Mouse (Mus musculus) midbrain, postnatal 0 days (tissue): Measurements from ENCODE around the gene Asic5. TPM values are rescaled to one million over a fixed set of nuclear protein-coding genes. Genes with fewer than 3 reads are reported as not detected.

Source experiments
- ATAC-seq: fragments of 200-750 bp; cut with Nextera tagmentation; 2 replicates; pipeline ENCODE4 v1.8.0; 2017; ENCODE audit warnings: moderate number of reproducible peaks, mild to moderate bottlenecking, moderate TSS enrichment, moderate library complexity; ENCODE audit not compliant: low FRiP score
- DNase-seq: peaks from one replicate; pipeline ENCODE4 v3.0.0-alpha.2; 2015; ENCODE audit warnings: low spot score
- H3K27ac ChIP-seq: fragments of 300-500 bp; sonication (generic); 2 replicates; pipeline ENCODE4 v1.5.1; 2014; ENCODE audit warnings: low read depth, mild to moderate bottlenecking, low read length, mixed read lengths
- H3K27me3 ChIP-seq: fragments of 300-500 bp; sonication (generic); 2 replicates; pipeline ENCODE4 v1.6.1; 2014; ENCODE audit warnings: low read length, control low read depth, mixed read lengths; ENCODE audit not compliant: insufficient read depth
- H3K36me3 ChIP-seq: fragments of 300-500 bp; sonication (generic); 2 replicates; pipeline ENCODE4 v1.6.1; 2014; ENCODE audit warnings: low read length, control low read depth, mixed read lengths; ENCODE audit not compliant: insufficient read depth
- H3K4me1 ChIP-seq: fragments of 300-500 bp; sonication (generic); 2 replicates; pipeline ENCODE4 v1.6.1; 2014; ENCODE audit warnings: mild to moderate bottlenecking, control low read depth, antibody characterized with exemption, low read length, mixed read lengths; ENCODE audit not compliant: insufficient read depth
- H3K4me2 ChIP-seq: fragments of 300-500 bp; sonication (generic); 2 replicates; pipeline ENCODE4 v1.6.1; 2014; ENCODE audit warnings: low read depth, mild to moderate bottlenecking, low read length, mixed read lengths; ENCODE audit not compliant: poor library complexity, severe bottlenecking
- H3K4me3 ChIP-seq: fragments of 300-500 bp; sonication (generic); 2 replicates; pipeline ENCODE4 v1.5.1; 2014; ENCODE audit warnings: low read depth, mild to moderate bottlenecking, low read length, moderate library complexity
- H3K9ac ChIP-seq: fragments of 300-500 bp; sonication (generic); replicated peaks from 2 replicates; pipeline ENCODE4 v1.6.1; 2014; ENCODE audit warnings: mild to moderate bottlenecking, low read length, moderate library complexity, mixed read lengths; ENCODE audit not compliant: poor library complexity, severe bottlenecking
- H3K9me3 ChIP-seq: fragments of 300-500 bp; sonication (generic); 2 replicates; pipeline ENCODE4 v1.6.1; 2016; ENCODE audit warnings: low read length, control low read depth
- CTCF ChIP-seq: IDR thresholded peaks from 2 replicates; pipeline ENCODE4 v1.5.1; 2016; ENCODE audit warnings: antibody characterized with exemption, mild to moderate bottlenecking
- WGBS: fragments of 180-500 bp; shearing (Covaris S2); extraction: QIAGEN DNeasy Blood & Tissue Kit; methylation state at CpG from one replicate; pipeline ENCODE4 v1.1.7; 2014; 5-methylcytosine and 5-hydroxymethylcytosine counted together
- polyA plus RNA-seq: library from polyadenylated mRNA; unstranded; fragments of >200 nt; fragmentation: Nextera tagmentation; extraction: Ambion mirVana; gene quantifications from 2 replicates; pipeline ENCODE4 v1.2.1, GENCODE M21; 2015
- total RNA-seq: library from RNA; depleted of rRNA; stranded (reverse); fragments of >200 nt; gene quantifications from 2 replicates; pipeline ENCODE4 v1.2.3, GENCODE M21; 2014

Asic5 gene
- total and polyA plus RNA-seq, 2 experiments from 2014 or later: 0.09 TPM; not detected in 1

GRCm38 (mm10) chr3:82014148-82014703, 32.1 kb downstream of the Asic5 start:
- Histone ChIP-seq H3K9me3 (no peaks in the 10 kb centered on the region), H3K4me3 (no peak overlapping the region), H3K4me2 (no peak overlapping the region), H3K36me3 (no peaks in the 10 kb centered on the region), H3K27me3 (no peaks in the 10 kb centered on the region), H3K27ac (no peak overlapping the region), H3K9ac (no peak overlapping the region), H3K4me1 (no peaks in the 10 kb centered on the region)
- no peak for TF ChIP-seq CTCF
- DNase-seq (peak; percentile 19), ATAC-seq (no peak)
- WGBS: 35% methylated on average over 7 of the region's 7 CpGs

GRCm38 (mm10) chr3:82022421-82022920, 40.4 kb downstream of the Asic5 start:
- H3K36me3 ChIP-seq: no peaks in the 10 kb centered on the region
- no peak for ATAC-seq
- TF ChIP-seq CTCF: no peak
- H3K9ac ChIP-seq: no peak overlapping the region
- H3K27ac ChIP-seq: no peak overlapping the region
- no peak for DNase-seq
- no peaks in the 10 kb centered on the region for H3K4me1 ChIP-seq
- H3K4me2 ChIP-seq: no peak overlapping the region
- H3K9me3 ChIP-seq: no peaks in the 10 kb centered on the region
- H3K4me3 ChIP-seq: no peak overlapping the region
- H3K27me3 ChIP-seq: no peaks in the 10 kb centered on the region
- WGBS: 91% methylated on average over 8 of the region's 8 CpGs

GRCm38 (mm10) chr3:82023065-82023464, 41.0 kb downstream of the Asic5 start:
- no peaks in the 10 kb centered on the region for H3K9me3 ChIP-seq
- DNase-seq (no peak), ATAC-seq (no peak)
- no peak overlapping the region for H3K27ac ChIP-seq
- H3K4me1 ChIP-seq: no peaks in the 10 kb centered on the region
- no peak overlapping the region for H3K9ac ChIP-seq
- TF ChIP-seq CTCF: no peak
- no peaks in the 10 kb centered on the region for H3K27me3 ChIP-seq
- no peak overlapping the region for H3K4me2 ChIP-seq
- no peak overlapping the region for H3K4me3 ChIP-seq
- 78% methylated on average over 3 of the region's 3 CpGs for WGBS
- H3K36me3 ChIP-seq: no peaks in the 10 kb centered on the region

DNA sequence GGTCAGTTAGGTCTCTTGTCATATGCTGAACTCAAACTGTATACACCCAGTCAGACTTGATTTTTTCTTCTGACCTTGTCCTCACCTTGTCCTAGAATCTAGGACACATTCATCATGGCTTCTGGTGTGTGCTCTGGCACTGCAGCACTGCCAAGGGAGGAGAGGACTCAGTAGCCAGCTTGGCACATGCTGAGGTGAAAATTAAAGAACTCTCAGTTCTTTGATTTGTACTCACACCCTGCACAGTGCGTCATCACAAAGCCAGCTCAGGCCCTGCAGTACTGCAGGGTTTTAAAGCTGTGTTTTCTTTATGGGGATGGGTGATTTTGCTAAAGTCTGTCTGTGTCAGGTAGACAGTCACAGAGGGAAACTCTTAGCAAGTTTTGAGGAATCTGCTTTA, 45.2 kb downstream of the Asic5 start:
- H3K4me1 ChIP-seq: no peaks in the 10 kb centered on the region
- H3K36me3 ChIP-seq: peaks cover 3% of the 10 kb centered on the region; the same call in 1 of the 2 replicates
- no peaks in the 10 kb centered on the region for H3K27me3 ChIP-seq
- DNase-seq (peak; percentile 41), ATAC-seq (no peak)
- no peak for TF ChIP-seq CTCF
- H3K27ac ChIP-seq: no peak overlapping the region
- no peak overlapping the region for H3K4me3 ChIP-seq
- H3K4me2 ChIP-seq: no peak overlapping the region
- H3K9ac ChIP-seq: no peak overlapping the region
- WGBS: 71% methylated on average over 1 of the region's 1 CpGs
- H3K9me3 ChIP-seq: no peaks in the 10 kb centered on the region

DNA sequence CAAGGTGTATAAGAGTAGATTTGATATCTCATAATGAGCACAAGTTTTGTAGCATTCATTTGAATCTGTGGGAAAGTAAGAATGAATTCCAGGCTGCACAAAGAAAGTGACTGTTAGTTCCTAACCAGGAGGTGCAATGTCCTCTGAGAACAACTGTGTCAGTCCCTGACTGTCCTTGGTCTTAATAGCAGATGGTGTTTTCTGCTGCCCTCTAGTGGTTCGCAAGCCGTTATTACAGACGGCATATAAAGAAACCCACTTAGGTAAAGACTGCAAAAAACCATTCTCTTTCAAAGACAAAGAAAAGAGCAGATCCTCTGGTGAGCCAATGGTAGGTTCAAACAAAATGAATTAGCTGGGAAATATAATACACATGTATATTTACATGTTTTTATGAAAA, 47.1 kb downstream of the Asic5 start:
- Histone ChIP-seq H3K4me3 (no peak overlapping the region), H3K36me3 (peaks cover 6% of the 10 kb centered on the region; the same call in 1 of the 2 replicates), H3K4me2 (no peak overlapping the region), H3K27me3 (no peaks in the 10 kb centered on the region), H3K4me1 (no peaks in the 10 kb centered on the region), H3K27ac (no peak overlapping the region), H3K9me3 (no peaks in the 10 kb centered on the region), H3K9ac (no peak overlapping the region)
- DNase-seq (peak; percentile 80), ATAC-seq (peak; percentile 78; the same call in 1 of the 2 replicates)
- 1% methylated on average over 3 of the region's 3 CpGs for whole genome bisulfite sequencing
- TF ChIP-seq CTCF: peak; percentile 92

GRCm38 (mm10) chr3:82030008-82030748, 48.1 kb downstream of the Asic5 start:
- Histone ChIP-seq H3K9ac (no peak overlapping the region), H3K36me3 (peaks cover 12% of the 10 kb centered on the region; the same call in 1 of the 2 replicates), H3K4me2 (no peak overlapping the region), H3K27ac (no peak overlapping the region), H3K27me3 (no peaks in the 10 kb centered on the region), H3K4me3 (no peak overlapping the region), H3K4me1 (no peaks in the 10 kb centered on the region), H3K9me3 (no peaks in the 10 kb centered on the region)
- WGBS: 81% methylated on average over 1 of the region's 1 CpGs
- no peak for ATAC-seq
- no peak for TF ChIP-seq CTCF
- DNase-seq: no peak
